Mouse (Mus musculus) forebrain, embryonic 15.5 days (tissue): ENCODE measurements around the gene Cmss1. TPM values are rescaled to one million over a fixed set of nuclear protein-coding genes. Genes with fewer than 3 reads are reported as not detected.

Source experiments
- ATAC-seq: fragments of 200-750 bp; cut with Nextera tagmentation; replicated peaks from 2 replicates; pipeline ENCODE4 v1.8.0; 2017; ENCODE audit warnings: mild to moderate bottlenecking, moderate TSS enrichment, moderate library complexity
- H3K27ac ChIP-seq: fragments of 300-500 bp; sonication (generic); replicated peaks from 2 replicates; pipeline ENCODE4 v1.5.1; 2015; ENCODE audit warnings: mild to moderate bottlenecking, inconsistent platforms
- H3K27me3 ChIP-seq: fragments of 300-500 bp; sonication (generic); 2 replicates; pipeline ENCODE4 v1.6.1; 2015; ENCODE audit warnings: inconsistent platforms
- H3K36me3 ChIP-seq: fragments of 300-500 bp; sonication (generic); 2 replicates; pipeline ENCODE4 v1.6.1; 2015; ENCODE audit warnings: mild to moderate bottlenecking, inconsistent platforms
- H3K4me1 ChIP-seq: fragments of 300-500 bp; sonication (generic); 2 replicates; pipeline ENCODE4 v1.6.1; 2015; ENCODE audit warnings: inconsistent platforms
- H3K4me2 ChIP-seq: fragments of 300-500 bp; sonication (generic); replicated peaks from 2 replicates; pipeline ENCODE4 v1.6.1; 2015; ENCODE audit warnings: mild to moderate bottlenecking, inconsistent platforms
- H3K4me3 ChIP-seq: fragments of 300-500 bp; sonication (generic); 2 replicates; pipeline ENCODE4 v1.5.1; 2015; ENCODE audit warnings: mild to moderate bottlenecking, inconsistent platforms
- H3K9ac ChIP-seq: fragments of 300-500 bp; sonication (generic); replicated peaks from 2 replicates; pipeline ENCODE4 v1.6.1; 2015; ENCODE audit warnings: mild to moderate bottlenecking, inconsistent platforms
- H3K9me3 ChIP-seq: fragments of 300-500 bp; sonication (generic); 2 replicates; pipeline ENCODE4 v1.6.1; 2016; ENCODE audit warnings: inconsistent platforms
- WGBS: fragments of 180-500 bp; shearing (Covaris S2); methylation state at CpG from one replicate; pipeline ENCODE4 v1.1.7; 2015; ENCODE audit warnings: mixed read lengths; 5-methylcytosine and 5-hydroxymethylcytosine counted together
- polyA plus RNA-seq: library from polyadenylated mRNA; unstranded; fragments of >200 nt; fragmentation: Nextera tagmentation; extraction: Ambion mirVana; gene quantifications from 2 replicates; pipeline ENCODE4 v1.2.1, GENCODE M21; 2015

The Cmss1 gene
- polyA plus RNA-seq, 1 experiment from 2014 or later = 41.8 TPM

DNA sequence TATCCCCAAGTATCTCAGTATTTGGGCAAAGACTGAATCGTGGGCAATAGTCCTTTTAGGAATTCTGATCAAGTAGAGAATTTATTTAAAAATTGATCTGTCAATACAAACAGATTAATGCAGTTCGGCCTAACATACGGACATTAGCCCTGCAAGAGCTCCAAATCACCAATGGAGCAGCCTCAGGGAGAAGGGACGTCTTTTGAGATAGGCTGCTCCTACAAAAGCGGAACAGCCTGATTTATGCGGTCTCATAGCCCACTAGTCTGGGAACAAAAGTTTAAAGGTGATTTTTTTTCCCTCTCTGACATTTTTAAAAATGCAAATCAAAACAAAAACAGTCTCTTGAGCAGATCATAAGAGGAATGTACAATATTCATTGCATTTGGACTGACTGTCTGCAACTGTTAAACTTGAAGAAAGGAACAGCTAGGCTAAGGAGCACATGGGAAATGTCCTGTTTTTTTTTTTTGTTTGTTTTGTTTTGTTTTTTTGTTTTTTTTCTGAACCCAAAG, 51.7 kb downstream of the Cmss1 start:
- Histone ChIP-seq H3K9me3 (no peaks in the 10 kb centered on the region), H3K27me3 (peaks cover 3% of the 10 kb centered on the region; the same call in 1 of the 2 replicates)
- 78% methylated on average over 6 of the region's 6 CpGs for WGBS

DNA sequence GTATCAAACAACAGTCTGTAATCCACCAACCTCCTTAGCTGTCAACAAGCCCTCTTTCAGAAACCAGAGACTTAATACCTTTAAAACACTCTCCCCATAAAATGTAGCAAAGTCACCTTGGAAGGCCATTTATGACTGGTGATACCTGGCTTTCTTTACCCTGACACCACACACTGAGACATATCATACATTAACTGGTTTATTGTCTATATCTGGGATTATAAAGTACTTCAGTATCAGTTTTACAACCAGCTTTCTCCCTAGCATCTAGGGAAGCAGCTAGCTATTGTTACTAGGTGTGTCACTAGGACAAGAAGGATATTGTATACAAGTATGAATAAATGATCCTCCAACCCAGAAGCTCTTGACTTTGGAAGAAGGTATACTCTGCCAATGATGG, 53.4 kb downstream of the Cmss1 start:
- H3K27ac ChIP-seq = no peak overlapping the region
- H3K4me2 ChIP-seq = no peak overlapping the region
- no peak overlapping the region for H3K9ac ChIP-seq
- ATAC-seq = no peak
- peaks cover 11% of the 10 kb centered on the region; the same call in 1 of the 2 replicates for H3K27me3 ChIP-seq
- peaks cover 6% of the 10 kb centered on the region for H3K4me1 ChIP-seq
- no peaks in the 10 kb centered on the region for H3K36me3 ChIP-seq
- no peaks in the 10 kb centered on the region for H3K9me3 ChIP-seq
- H3K4me3 ChIP-seq = no peak overlapping the region

More for the DNA sequence above, 51.7 kb downstream of the Cmss1 start:
- Histone ChIP-seq H3K4me2 (no peak overlapping the region), H3K9ac (no peak overlapping the region), H3K4me3 (no peak overlapping the region), H3K27ac (no peak overlapping the region), H3K36me3 (no peaks in the 10 kb centered on the region), H3K4me1 (no peaks in the 10 kb centered on the region)
- ATAC-seq = no peak

DNA sequence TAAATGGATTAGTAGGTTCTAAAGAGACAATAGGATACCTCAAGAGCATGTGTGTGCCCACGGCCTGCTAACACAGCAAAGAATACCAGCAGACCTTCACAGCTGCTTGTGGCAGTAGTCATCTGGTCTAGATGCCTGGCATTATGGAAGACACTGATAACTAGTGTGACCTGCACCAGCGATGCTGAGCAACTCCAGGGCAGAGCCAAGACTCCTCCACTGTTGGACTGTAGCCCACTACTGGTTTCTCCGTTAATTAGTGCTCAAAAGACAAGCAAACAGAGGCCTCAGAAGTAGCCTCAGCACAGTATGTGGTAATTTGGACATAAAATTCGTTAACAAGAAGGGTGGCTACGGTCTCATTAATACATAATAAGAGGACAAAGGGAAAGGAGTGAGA, 54.0 kb downstream of the Cmss1 start:
- peaks cover 6% of the 10 kb centered on the region for H3K4me1 ChIP-seq
- H3K9ac ChIP-seq = no peak overlapping the region
- peaks cover 11% of the 10 kb centered on the region; the same call in 1 of the 2 replicates for H3K27me3 ChIP-seq
- no peaks in the 10 kb centered on the region for H3K36me3 ChIP-seq
- no peak for ATAC-seq
- 49% methylated on average over 5 of the region's 5 CpGs for WGBS
- no peak overlapping the region for H3K4me3 ChIP-seq
- H3K27ac ChIP-seq = no peak overlapping the region
- no peaks in the 10 kb centered on the region for H3K9me3 ChIP-seq
- no peak overlapping the region for H3K4me2 ChIP-seq

DNA sequence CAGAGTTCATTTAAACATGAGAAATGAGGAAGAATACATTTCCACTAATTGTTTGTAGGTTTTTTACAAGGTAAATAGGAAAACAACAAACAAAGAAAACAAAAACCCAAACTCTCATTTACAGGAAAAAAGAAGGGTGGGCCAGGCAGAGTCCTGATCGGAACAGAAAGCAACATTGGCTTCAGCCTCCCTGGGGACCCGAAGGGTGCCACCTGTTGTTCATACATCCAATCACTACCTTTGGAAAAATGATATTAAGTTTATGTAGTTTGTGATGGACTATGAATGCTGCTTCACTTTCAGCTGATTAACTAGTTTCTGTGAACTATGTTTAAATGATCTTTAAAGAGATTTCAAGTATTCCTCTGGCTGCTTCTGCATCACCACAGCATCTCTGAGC, 55.0 kb downstream of the Cmss1 start:
- no peak for ATAC-seq
- 72% methylated on average over 2 of the region's 2 CpGs for WGBS

DNA sequence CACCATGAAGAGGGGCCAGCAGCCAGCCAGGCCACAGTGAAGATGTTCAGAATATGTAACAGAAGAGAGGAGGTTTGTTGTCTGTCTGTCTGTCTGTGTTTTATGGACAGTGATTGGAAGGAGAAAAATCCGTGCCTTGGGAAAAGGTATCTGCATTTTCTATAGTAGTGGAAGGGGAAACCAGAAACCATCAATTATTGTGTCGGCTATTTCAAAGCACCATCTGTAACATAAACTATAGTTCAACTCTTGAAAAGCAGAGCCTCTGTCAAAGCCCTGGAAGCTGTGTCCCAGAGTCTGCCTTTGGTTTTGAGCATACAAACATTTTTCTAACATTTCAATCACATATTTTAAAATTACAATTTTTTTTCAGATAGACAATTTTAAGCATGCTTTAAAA, 55.8 kb downstream of the Cmss1 start:
- peaks cover 11% of the 10 kb centered on the region; the same call in 1 of the 2 replicates for H3K27me3 ChIP-seq
- H3K27ac ChIP-seq = no peak overlapping the region
- peaks cover 6% of the 10 kb centered on the region for H3K4me1 ChIP-seq
- H3K4me2 ChIP-seq = no peak overlapping the region
- H3K36me3 ChIP-seq = no peaks in the 10 kb centered on the region
- H3K4me3 ChIP-seq = no peak overlapping the region
- ATAC-seq = no peak
- H3K9me3 ChIP-seq = no peaks in the 10 kb centered on the region
- no peak overlapping the region for H3K9ac ChIP-seq
- WGBS = 42% methylated on average over 2 of the region's 2 CpGs

More for the DNA sequence above, 55.0 kb downstream of the Cmss1 start:
- H3K9me3 ChIP-seq = no peaks in the 10 kb centered on the region
- H3K9ac ChIP-seq = no peak overlapping the region
- H3K36me3 ChIP-seq = no peaks in the 10 kb centered on the region
- no peak overlapping the region for H3K27ac ChIP-seq
- H3K4me3 ChIP-seq = no peak overlapping the region
- no peak overlapping the region for H3K4me2 ChIP-seq
- peaks cover 11% of the 10 kb centered on the region; the same call in 1 of the 2 replicates for H3K27me3 ChIP-seq
- H3K4me1 ChIP-seq = peaks cover 6% of the 10 kb centered on the region

DNA sequence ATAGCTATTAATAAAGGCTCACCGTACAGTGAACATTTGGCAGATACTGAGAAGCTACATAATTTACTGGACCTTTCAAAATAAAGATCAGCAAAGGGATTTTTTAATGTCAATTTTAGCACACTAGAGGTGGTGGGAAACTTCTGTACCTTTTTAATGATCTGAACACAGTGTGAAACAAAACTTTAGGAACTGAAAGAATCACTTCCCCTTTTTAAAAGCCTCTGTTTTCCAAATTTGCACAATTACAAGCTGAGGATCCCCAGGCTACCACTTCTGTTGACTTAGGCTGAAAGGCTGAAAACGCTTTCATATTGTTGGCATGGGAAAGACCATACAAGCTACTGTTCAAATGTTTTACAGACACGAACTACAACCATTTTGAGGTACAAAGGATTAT, 56.6 kb downstream of the Cmss1 start:
- no peak overlapping the region for H3K4me3 ChIP-seq
- peaks cover 6% of the 10 kb centered on the region for H3K4me1 ChIP-seq
- no peaks in the 10 kb centered on the region for H3K36me3 ChIP-seq
- 59% methylated on average over 3 of the region's 3 CpGs for WGBS
- H3K9ac ChIP-seq = no peak overlapping the region
- ATAC-seq = no peak
- peaks cover 11% of the 10 kb centered on the region; the same call in 1 of the 2 replicates for H3K27me3 ChIP-seq
- no peak overlapping the region for H3K4me2 ChIP-seq
- H3K9me3 ChIP-seq = no peaks in the 10 kb centered on the region
- no peak overlapping the region for H3K27ac ChIP-seq

DNA sequence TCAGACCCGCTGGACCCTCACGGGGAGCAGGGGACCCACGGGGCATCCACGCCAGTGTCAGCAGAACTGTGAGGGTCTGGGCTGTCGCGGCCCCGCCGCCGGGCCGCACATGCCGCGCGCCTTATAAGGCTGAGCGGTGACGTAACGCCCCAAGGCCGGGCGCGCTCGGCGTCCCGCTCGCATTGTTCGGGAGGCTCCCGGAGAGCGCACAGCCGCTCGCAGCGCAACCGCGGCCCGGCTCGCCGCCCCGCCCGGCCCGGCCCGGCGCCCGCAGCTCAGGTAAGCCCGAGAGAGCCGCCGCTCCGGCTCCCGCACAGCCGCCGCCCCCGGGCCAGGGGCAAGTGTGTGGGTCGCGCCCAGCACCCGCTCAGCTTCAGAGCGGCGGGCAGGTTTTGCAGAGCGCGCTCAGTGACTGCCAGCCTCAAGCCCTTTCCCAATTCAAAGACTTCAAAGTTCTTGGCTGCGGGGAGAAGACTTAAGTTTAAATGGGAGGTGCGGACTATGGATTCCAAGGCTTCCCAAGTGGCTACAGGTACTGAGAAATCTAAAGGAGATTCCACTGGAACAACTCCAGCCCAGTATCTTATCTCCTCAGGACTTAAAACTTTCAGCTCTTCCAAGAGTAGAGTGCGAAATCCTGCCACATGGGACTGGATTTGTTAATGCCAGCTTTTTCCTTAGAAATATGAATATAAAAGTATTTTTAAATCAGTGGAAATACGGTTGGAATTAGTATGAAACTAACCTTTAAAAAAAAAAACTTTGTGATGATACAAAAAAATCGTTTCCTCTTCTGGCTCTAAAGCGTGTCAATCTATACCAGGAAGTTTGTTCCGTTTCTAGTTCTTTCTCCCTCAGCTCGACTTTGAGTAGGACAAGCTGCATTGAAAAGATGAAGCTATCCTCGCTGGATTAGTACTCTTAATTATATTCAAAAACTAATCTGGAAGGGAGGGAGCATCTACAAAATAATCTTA, 57.3 kb downstream of the Cmss1 start:
- H3K36me3 ChIP-seq = no peaks in the 10 kb centered on the region
- H3K9me3 ChIP-seq = no peaks in the 10 kb centered on the region
- H3K9ac ChIP-seq = peak overlapping the region; percentile 72
- peaks cover 6% of the 10 kb centered on the region for H3K4me1 ChIP-seq
- H3K4me3 ChIP-seq = peak overlapping the region; percentile 70
- peaks cover 11% of the 10 kb centered on the region; the same call in 1 of the 2 replicates for H3K27me3 ChIP-seq
- H3K27ac ChIP-seq = no peak overlapping the region
- WGBS = 2% methylated on average over 59 of the region's 64 CpGs
- ATAC-seq = peak; percentile 98
- H3K4me2 ChIP-seq = peak overlapping the region; percentile 90

DNA sequence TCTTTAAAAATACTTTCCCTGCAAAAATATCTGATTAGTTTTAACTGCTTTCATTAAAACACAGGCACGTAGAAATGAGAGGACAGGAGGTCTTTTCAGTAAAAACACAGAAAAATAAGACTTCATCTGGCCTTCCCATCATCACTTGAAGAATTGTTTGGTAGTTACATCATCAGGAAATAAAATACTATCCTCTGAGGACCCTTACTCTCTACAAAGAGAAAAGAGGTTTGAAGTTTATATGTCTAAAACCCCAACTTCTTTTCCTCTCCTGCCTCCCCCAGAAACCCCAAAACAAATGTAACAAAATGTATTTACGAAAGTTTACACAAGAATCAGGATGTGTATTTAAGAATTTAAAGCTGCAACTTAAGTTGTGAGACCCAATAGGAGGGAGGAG, 58.1 kb downstream of the Cmss1 start:
- no peak overlapping the region for H3K27ac ChIP-seq
- peaks cover 6% of the 10 kb centered on the region for H3K4me1 ChIP-seq
- H3K4me2 ChIP-seq = peak overlapping the region; percentile 90
- no peaks in the 10 kb centered on the region for H3K36me3 ChIP-seq
- 71% methylated on average over 2 of the region's 2 CpGs for WGBS
- peaks cover 11% of the 10 kb centered on the region; the same call in 1 of the 2 replicates for H3K27me3 ChIP-seq
- no peaks in the 10 kb centered on the region for H3K9me3 ChIP-seq
- peak; percentile 5; the same call in 1 of the 2 replicates for ATAC-seq
- H3K4me3 ChIP-seq = peak overlapping the region; percentile 70
- peak overlapping the region; percentile 72 for H3K9ac ChIP-seq

DNA sequence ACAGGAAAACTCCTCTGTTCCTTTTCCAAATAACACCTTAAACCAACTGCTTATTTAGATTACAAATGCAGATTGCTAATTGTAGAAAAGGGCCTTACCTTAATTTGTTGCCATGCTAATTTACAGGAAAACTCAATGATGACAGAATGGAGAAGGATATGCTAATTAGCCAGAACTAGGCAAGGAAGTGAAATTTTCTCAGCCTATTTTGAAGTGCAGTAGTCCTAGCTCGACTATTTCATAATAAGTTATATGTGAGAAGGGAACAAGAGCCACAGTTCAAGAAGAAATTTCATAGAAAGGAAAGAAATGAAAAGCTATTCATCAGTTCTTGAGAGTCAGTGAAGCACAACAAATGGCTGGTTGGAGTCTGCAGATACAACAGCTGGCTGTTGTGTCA, 60.3 kb downstream of the Cmss1 start:
- no peak overlapping the region for H3K9ac ChIP-seq
- H3K27me3 ChIP-seq = peaks cover 11% of the 10 kb centered on the region; the same call in 1 of the 2 replicates
- no peak overlapping the region for H3K27ac ChIP-seq
- peaks cover 6% of the 10 kb centered on the region for H3K4me1 ChIP-seq
- H3K36me3 ChIP-seq = no peaks in the 10 kb centered on the region
- no peak overlapping the region for H3K4me3 ChIP-seq
- no peak overlapping the region for H3K4me2 ChIP-seq
- WGBS = 33% methylated on average over 1 of the region's 1 CpGs
- ATAC-seq = no peak
- no peaks in the 10 kb centered on the region for H3K9me3 ChIP-seq

DNA sequence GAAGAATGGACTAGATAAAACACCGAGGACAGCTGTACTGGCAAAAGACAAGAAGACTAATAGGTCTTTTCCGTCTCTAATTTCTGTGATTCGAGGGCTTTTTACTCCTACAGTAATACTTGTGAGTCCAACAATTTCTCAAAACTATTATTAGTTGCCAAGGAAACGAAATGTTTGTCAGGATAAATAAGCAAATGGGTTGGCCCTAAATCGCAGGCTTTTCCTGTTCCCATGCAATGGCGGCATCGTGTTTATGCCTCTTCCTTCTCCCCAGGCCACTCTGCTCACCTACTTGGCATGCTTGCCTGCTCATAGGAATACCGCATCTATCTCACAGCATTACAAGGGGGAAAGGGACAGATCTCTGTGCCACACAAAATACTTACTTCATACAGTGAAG, 62.2 kb downstream of the Cmss1 start:
- Histone ChIP-seq H3K4me3 (no peak overlapping the region), H3K27me3 (peaks cover 4% of the 10 kb centered on the region; the same call in 1 of the 2 replicates), H3K9ac (no peak overlapping the region), H3K4me1 (peaks cover 4% of the 10 kb centered on the region), H3K9me3 (no peaks in the 10 kb centered on the region), H3K4me2 (no peak overlapping the region), H3K27ac (no peak overlapping the region), H3K36me3 (no peaks in the 10 kb centered on the region)
- ATAC-seq = no peak
- 67% methylated on average over 8 of the region's 8 CpGs for WGBS

DNA sequence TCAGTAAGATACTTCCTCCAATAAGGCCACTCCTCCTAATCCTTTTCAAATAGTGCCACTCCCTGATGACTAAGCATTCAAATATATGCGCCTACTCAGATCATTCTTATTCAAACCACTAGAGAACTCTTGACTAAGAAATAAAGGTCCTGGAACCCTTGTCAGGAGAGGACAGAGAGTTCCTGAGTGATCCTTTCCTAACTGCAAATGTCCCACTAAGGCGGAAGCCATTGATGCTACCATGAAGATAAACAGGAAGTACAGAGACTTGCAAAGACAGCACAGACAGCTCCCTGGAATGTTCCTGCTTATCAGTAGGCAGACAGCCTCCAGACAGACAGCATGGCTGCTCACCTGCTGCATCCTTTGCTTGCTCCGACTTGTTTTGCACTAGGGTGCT, 63.4 kb downstream of the Cmss1 start:
- 91% methylated on average over 3 of the region's 3 CpGs for WGBS
- no peak for ATAC-seq
- H3K36me3 ChIP-seq = no peaks in the 10 kb centered on the region
- no peaks in the 10 kb centered on the region for H3K4me1 ChIP-seq
- no peak overlapping the region for H3K9ac ChIP-seq
- no peak overlapping the region for H3K4me2 ChIP-seq
- H3K4me3 ChIP-seq = no peak overlapping the region
- no peak overlapping the region for H3K27ac ChIP-seq
- no peaks in the 10 kb centered on the region for H3K27me3 ChIP-seq
- no peaks in the 10 kb centered on the region for H3K9me3 ChIP-seq

DNA sequence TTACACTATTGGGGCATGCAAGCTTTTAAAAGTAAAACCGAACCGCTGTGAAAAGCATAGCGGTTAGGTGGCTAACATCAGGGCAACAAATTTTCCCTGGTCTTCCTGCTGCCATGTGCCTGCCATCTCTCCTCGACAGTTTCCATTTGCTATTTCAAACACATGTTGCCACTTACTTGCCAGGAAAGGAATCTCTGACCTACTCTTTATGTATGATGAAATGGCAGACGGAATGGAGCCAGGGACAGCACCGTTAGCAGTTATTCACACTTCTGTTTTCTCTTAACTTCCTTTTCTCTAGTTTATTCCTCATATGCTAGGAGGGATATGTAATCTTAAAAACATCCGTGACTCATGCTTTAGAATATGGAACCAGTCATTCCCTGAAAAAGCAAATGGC, 70.2 kb downstream of the Cmss1 start:
- 89% methylated on average over 7 of the region's 7 CpGs for WGBS
- H3K4me2 ChIP-seq = no peak overlapping the region
- H3K9me3 ChIP-seq = no peaks in the 10 kb centered on the region
- no peak overlapping the region for H3K4me3 ChIP-seq
- H3K27me3 ChIP-seq = no peaks in the 10 kb centered on the region
- H3K9ac ChIP-seq = no peak overlapping the region
- no peak overlapping the region for H3K27ac ChIP-seq
- H3K4me1 ChIP-seq = no peaks in the 10 kb centered on the region
- ATAC-seq = no peak
- H3K36me3 ChIP-seq = no peaks in the 10 kb centered on the region
